Mouse (Mus musculus) megakaryocyte-erythroid progenitor cell, adult 5-6 weeks (primary cell): ENCODE results near the gene Olfr323. TPM values are rescaled to one million over a fixed set of nuclear protein-coding genes. Genes with fewer than 3 reads are reported as not detected.
A peak's percentile ranks its signal among the peaks of the same experiment; 100 is the strongest.

Source experiments
- ATAC-seq: replicated peaks from 2 replicates; pipeline ENCODE4 v1.8.0; 2016; ENCODE audit warnings: mild to moderate bottlenecking, inconsistent platforms; ENCODE audit not compliant: severe bottlenecking, poor library complexity, low FRiP score, low TSS enrichment
- total RNA-seq, 2 experiments: library from RNA; stranded (forward) in 1 of 2; stranded (reverse) in 1 of 2; fragments of 200-1000, 215-1000 nt in 1 of 2; fragments of >200 nt in 1 of 2; fragmentation: Nextera tagmentation in 1 of 2; gene quantifications; 2 replicates each; pipeline ENCODE4 v1.2.3; 2014 to 2017

The Olfr323 gene
- total RNA-seq (2014; fragmentation: Nextera tagmentation), result not detected in 2 replicates
- not detected in 2 replicates for total RNA-seq (2017)

DNA sequence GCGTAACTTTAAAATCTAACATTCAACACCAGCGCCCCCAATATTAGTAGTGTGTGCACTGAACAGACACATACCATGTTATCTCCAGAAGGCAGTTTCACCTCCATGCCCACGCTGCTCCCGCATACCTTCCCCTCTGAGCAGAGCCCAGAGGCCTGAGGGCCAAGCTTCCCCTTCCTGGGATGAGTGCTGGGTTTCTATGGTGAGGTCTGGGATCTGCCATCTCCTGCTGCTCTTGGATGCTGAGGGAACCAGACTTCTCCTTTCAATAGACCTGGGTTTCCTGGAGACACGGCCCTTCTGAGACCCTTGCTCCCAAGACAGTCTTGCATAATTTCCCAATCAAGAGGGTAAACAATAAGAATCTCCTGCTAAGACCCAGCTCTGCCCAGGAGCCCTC is at the start of gene Olfr323:
Gene Olfr323, minus strand, starts transcription at position 101 of the 400 bp plus-strand sequence.
- no peak for ATAC-seq

- no peak for ATAC-seq
Observed at GRCm38 (mm10) chr11:58671825-58672224, 41.5 kb upstream of the Olfr323 start.

GRCm38 (mm10) chr11:58669252-58669651 is 39.0 kb upstream of the Olfr323 start:
- ATAC-seq, result no peak

GRCm38 (mm10) chr11:58658596-58658995 is 28.3 kb upstream of the Olfr323 start, which contains the start of gene Olfr322:
Gene Olfr322 (plus strand): TSS chr11:58658782.
- no peak for ATAC-seq

DNA sequence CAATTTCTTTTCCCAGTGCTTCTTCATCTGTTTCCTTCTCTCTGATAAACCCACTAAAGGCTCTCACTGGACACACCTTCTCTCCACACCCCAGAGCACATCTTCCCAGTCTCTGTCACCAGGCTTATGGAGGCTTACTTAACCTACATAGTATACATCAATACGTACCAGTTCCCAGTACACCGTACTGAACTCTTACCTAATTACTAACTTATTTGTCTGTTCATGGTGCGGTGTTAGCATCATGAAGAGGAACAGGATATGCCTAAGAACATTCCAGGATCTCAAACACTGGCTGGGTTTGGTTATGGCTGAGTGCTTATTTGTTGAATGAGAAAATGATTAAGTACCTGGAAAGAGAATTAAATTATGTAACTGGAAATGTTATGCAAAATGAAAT is 24.9 kb upstream of the Olfr323 start:
- ATAC-seq, result no peak

DNA sequence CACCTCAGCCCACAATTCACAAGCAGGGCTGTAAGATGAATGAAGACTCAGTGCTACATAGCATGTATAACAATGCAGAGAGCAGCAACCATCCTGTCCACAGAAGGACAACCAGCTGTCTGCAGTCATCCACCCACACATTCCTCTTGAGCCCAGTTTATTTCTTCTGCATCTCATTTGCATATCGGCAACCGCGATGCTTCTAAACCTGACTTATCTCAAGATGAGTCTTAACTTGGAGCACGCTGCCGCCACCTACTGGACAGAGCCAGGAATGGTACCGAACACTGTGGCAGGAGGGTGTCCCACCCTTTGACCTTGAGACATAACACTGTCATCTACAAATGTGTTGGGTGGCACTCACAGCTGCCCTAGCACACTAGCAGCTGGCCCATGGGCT is 13.0 kb upstream of the Olfr323 start:
- ATAC-seq, result peak; percentile 53

DNA sequence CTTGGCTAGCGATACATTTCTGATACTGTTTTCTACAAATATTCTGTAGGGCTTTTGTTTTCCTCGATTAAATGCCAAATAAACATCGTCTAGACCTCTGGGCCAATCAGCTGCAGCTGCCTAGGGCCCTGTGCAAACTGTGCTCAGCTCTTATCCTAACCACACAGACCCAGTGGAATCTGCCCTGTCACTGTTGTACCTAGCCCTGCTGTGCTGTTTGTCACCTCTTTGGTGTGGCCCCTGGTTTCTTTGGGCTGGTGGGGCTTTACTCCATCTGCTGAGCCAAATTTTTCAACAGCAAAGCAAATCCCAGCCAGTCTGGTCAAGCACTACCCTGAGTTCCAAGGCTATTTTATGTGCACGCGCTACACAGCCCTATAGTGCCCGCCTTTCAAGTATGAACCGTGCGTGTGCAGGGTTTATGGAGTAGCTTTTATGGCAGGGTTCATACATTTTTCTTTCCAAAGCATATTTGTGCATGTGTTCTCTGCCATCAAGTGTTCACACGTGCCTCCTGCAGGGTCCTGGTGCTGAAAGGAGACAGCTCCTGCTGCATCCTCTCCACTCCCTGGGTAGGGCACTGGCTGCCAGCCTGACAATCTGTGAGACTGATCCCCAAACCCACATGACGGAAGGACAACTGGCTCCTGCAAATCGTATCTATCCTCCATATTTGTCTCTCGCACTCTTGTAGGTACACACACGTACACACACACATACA is 11.5 kb upstream of the Olfr323 start:
- ATAC-seq, result peak; percentile 92

DNA sequence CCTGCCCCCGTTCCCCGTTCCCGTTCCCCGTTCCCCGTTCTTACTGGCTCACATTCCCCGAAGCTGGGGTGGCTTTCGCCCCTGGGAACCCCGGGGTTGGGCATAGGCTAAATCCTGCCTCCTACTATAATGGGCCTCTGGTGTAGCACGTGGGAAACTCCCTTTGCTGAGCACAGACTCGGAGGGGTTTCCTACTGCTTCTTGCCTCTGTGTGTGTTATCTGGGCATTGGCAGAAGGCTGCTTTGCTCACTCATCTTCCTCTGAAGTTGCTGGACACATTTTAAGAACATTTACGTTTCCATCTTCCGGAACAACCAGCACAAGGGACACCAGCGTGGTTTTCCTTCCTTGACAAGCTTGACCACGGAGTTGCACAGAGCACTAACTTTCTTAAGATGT is 10.8 kb upstream of the Olfr323 start:
- peak; percentile 66 for ATAC-seq

- ATAC-seq, result peak; percentile 42
Observed at GRCm38 (mm10) chr11:58640272-58640867, 10.1 kb upstream of the Olfr323 start, which contains the start of gene Trim58. Gene Trim58 (plus strand): TSS chr11:58640465.

DNA sequence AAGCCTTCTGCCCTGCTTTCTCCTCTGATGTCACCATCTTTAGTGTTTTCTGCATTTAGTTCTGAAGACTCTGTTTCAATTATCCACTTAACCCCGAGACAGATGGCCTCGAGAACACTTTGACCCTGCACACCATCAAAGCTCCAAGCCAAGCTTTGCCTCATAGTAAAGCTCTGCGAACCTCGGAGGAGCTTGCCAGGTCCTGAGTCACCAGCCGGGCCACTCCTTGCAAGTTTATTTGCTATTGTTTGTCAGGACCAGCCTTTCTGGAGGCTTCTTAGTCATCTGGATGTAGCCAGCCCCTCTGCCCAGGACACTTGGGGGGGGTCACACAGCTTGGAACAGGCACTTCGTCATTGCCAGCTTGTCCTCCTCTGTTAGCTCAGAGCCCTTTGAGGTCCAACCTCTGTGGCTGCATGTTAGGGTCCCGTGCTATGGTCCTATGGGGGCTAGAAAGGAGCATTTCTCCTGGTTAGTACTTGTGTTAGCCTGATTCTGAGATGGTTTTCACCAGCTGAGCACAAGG is 7.9 kb upstream of the Olfr323 start:
- ATAC-seq, result no peak

GRCm38 (mm10) chr11:58636376-58636977 is 6.2 kb upstream of the Olfr323 start:
- peak; percentile 35; the same call in 1 of the 2 replicates for ATAC-seq

GRCm38 (mm10) chr11:58634878-58635277 is 4.6 kb upstream of the Olfr323 start:
- no peak for ATAC-seq

- no peak for ATAC-seq
Observed at GRCm38 (mm10) chr11:58626146-58626545, 4.2 kb downstream of the Olfr323 start.

- ATAC-seq, result no peak
Observed at GRCm38 (mm10) chr11:58618793-58619192, 11.5 kb downstream of the Olfr323 start.

- ATAC-seq, result no peak
Observed at GRCm38 (mm10) chr11:58618369-58618768, 11.9 kb downstream of the Olfr323 start.

GRCm38 (mm10) chr11:58615975-58616374 is 14.3 kb downstream of the Olfr323 start, which contains the start of gene 2210407C18Rik:
Gene 2210407C18Rik (minus strand): TSS chr11:58616075.
- no peak for ATAC-seq

GRCm38 (mm10) chr11:58614526-58614925 is 15.8 kb downstream of the Olfr323 start:
- no peak for ATAC-seq

- no peak for ATAC-seq
Observed at GRCm38 (mm10) chr11:58613359-58613758, 16.9 kb downstream of the Olfr323 start.

GRCm38 (mm10) chr11:58607030-58607429 is 23.3 kb downstream of the Olfr323 start:
- no peak for ATAC-seq
